Mouse (Mus musculus) urinary bladder, postnatal 36 days (tissue): ENCODE measurements at regions not wholly inside any gene's neighbourhood (a gene's known extent, or its start where the extent isn't known, plus 50 kb on each side); places are given as distances from the start of the nearest gene placed in this dataset.

Experiments
- DNase-seq, 2 experiments: peaks; one replicate each; pipeline ENCODE4 v3.0.0; 2022; ENCODE audit warnings: low spot score in 2 of 2, mixed read lengths in 1 of 2

GRCm38 (mm10) chr9:118404867-118405266 lies 73.1 kb upstream of the Eomes start:
- no peak for DNase-seq

GRCm38 (mm10) chr9:118405926-118406518 lies 72.0 kb upstream of the Eomes start:
- no peak for DNase-seq

GRCm38 (mm10) chr9:118416032-118416431 lies 62.0 kb upstream of the Eomes start:
- DNase-seq, result no peak

- no peak for DNase-seq
Measured at GRCm38 (mm10) chr9:118416475-118416874, 61.5 kb upstream of the Eomes start.

GRCm38 (mm10) chr9:118424344-118424743 lies 53.7 kb upstream of the Eomes start:
- DNase-seq, result no peak
